Mouse (Mus musculus) hindbrain, embryonic 13.5 days (tissue): Measurements from ENCODE around the gene Ccdc170. TPM values are rescaled to one million over a fixed set of nuclear protein-coding genes. Genes with fewer than 3 reads are reported as not detected.

Experiments
- ATAC-seq: fragments of 200-750 bp; cut with Nextera tagmentation; 2 replicates; pipeline ENCODE4 v1.8.0; 2017; ENCODE audit warnings: moderate TSS enrichment; ENCODE audit not compliant: low FRiP score
- H3K27ac ChIP-seq: fragments of 300-500 bp; sonication (generic); 2 replicates; pipeline ENCODE4 v1.5.1; 2015; ENCODE audit warnings: inconsistent platforms, mild to moderate bottlenecking, moderate library complexity
- H3K27me3 ChIP-seq: fragments of 300-500 bp; sonication (generic); 2 replicates; pipeline ENCODE4 v1.6.1; 2015; ENCODE audit warnings: mild to moderate bottlenecking, inconsistent platforms
- H3K36me3 ChIP-seq: fragments of 300-500 bp; sonication (generic); 2 replicates; pipeline ENCODE4 v1.6.1; 2015; ENCODE audit warnings: mild to moderate bottlenecking, inconsistent platforms
- H3K4me1 ChIP-seq: fragments of 300-500 bp; sonication (generic); replicated peaks from 2 replicates; pipeline ENCODE4 v1.6.1; 2015; ENCODE audit warnings: inconsistent platforms
- H3K4me2 ChIP-seq: fragments of 300-500 bp; sonication (generic); 2 replicates; pipeline ENCODE4 v1.6.1; 2015; ENCODE audit warnings: inconsistent platforms, mild to moderate bottlenecking, moderate library complexity
- H3K4me3 ChIP-seq: fragments of 300-500 bp; sonication (generic); 2 replicates; pipeline ENCODE4 v1.5.1; 2015; ENCODE audit warnings: mild to moderate bottlenecking, inconsistent platforms
- H3K9ac ChIP-seq: fragments of 300-500 bp; sonication (generic); 2 replicates; pipeline ENCODE4 v1.6.1; 2015; ENCODE audit warnings: mild to moderate bottlenecking, inconsistent platforms
- H3K9me3 ChIP-seq: fragments of 300-500 bp; sonication (generic); 2 replicates; pipeline ENCODE4 v1.6.1; 2016; ENCODE audit warnings: inconsistent platforms
- WGBS: fragments of 180-500 bp; shearing (Covaris S2); methylation state at CpG from one replicate; pipeline ENCODE4 v1.1.7; 2015; 5-methylcytosine and 5-hydroxymethylcytosine counted together
- polyA plus RNA-seq: library from polyadenylated mRNA; unstranded; fragments of >200 nt; fragmentation: Nextera tagmentation; extraction: Ambion mirVana; gene quantifications from 2 replicates; pipeline ENCODE4 v1.2.1, GENCODE M21; 2015

The Ccdc170 gene
- polyA plus RNA-seq, 1 experiment from 2014 or later: 0.55 TPM

GRCm38 (mm10) chr10:4528043-4528442 lies 45.7 kb downstream of the Ccdc170 start:
- Histone ChIP-seq H3K27me3 (no peaks in the 10 kb centered on the region), H3K4me2 (no peak overlapping the region), H3K4me1 (0 out of 2 replicates have a peak, but pooled peaks cover 5% of the 10 kb centered on the region), H3K9me3 (no peaks in the 10 kb centered on the region), H3K27ac (no peak overlapping the region), H3K36me3 (no peaks in the 10 kb centered on the region), H3K9ac (no peak overlapping the region), H3K4me3 (no peak overlapping the region)
- no peak for ATAC-seq
- WGBS: 16% methylated on average over 7 of the region's 7 CpGs

GRCm38 (mm10) chr10:4530638-4531235 lies 48.4 kb downstream of the Ccdc170 start:
- no peak overlapping the region for H3K4me3 ChIP-seq
- no peak overlapping the region for H3K9ac ChIP-seq
- H3K4me2 ChIP-seq: no peak overlapping the region
- no peaks in the 10 kb centered on the region for H3K9me3 ChIP-seq
- H3K4me1 ChIP-seq: 0 out of 2 replicates have a peak, but pooled peaks cover 5% of the 10 kb centered on the region
- no peak for ATAC-seq
- 79% methylated on average over 9 of the region's 9 CpGs for WGBS
- no peak overlapping the region for H3K27ac ChIP-seq
- H3K36me3 ChIP-seq: no peaks in the 10 kb centered on the region
- H3K27me3 ChIP-seq: no peaks in the 10 kb centered on the region

- ATAC-seq: no peak
- Histone ChIP-seq H3K4me2 (no peak overlapping the region), H3K27ac (no peak overlapping the region), H3K9ac (no peak overlapping the region), H3K9me3 (no peaks in the 10 kb centered on the region), H3K36me3 (no peaks in the 10 kb centered on the region), H3K27me3 (no peaks in the 10 kb centered on the region), H3K4me3 (no peak overlapping the region), H3K4me1 (0 out of 2 replicates have a peak, but pooled peaks cover 5% of the 10 kb centered on the region)
- 78% methylated on average over 6 of the region's 6 CpGs for WGBS
Observed at GRCm38 (mm10) chr10:4531933-4532332, 49.6 kb downstream of the Ccdc170 start.

- WGBS: 72% methylated on average over 6 of the region's 6 CpGs
- no peak overlapping the region for H3K27ac ChIP-seq
- no peaks in the 10 kb centered on the region for H3K27me3 ChIP-seq
- H3K9me3 ChIP-seq: no peaks in the 10 kb centered on the region
- no peak overlapping the region for H3K9ac ChIP-seq
- 0 out of 2 replicates have a peak, but pooled peaks cover 5% of the 10 kb centered on the region for H3K4me1 ChIP-seq
- H3K4me3 ChIP-seq: no peak overlapping the region
- no peak for ATAC-seq
- H3K4me2 ChIP-seq: no peak overlapping the region
- no peaks in the 10 kb centered on the region for H3K36me3 ChIP-seq
Observed at GRCm38 (mm10) chr10:4532731-4533130, 50.4 kb downstream of the Ccdc170 start.

- 85% methylated on average over 11 of the region's 11 CpGs for WGBS
Observed at GRCm38 (mm10) chr10:4533873-4534272, 51.6 kb downstream of the Ccdc170 start.

GRCm38 (mm10) chr10:4545550-4545949 lies 63.2 kb downstream of the Ccdc170 start:
- H3K4me3 ChIP-seq: no peak overlapping the region
- no peaks in the 10 kb centered on the region for H3K27me3 ChIP-seq
- H3K9ac ChIP-seq: no peak overlapping the region
- no peak overlapping the region for H3K27ac ChIP-seq
- no peaks in the 10 kb centered on the region for H3K9me3 ChIP-seq
- no peak for ATAC-seq
- WGBS: 98% methylated on average over 2 of the region's 2 CpGs
- no peaks in the 10 kb centered on the region for H3K4me1 ChIP-seq
- H3K4me2 ChIP-seq: no peak overlapping the region
- H3K36me3 ChIP-seq: no peaks in the 10 kb centered on the region

More at GRCm38 (mm10) chr10:4533873-4534272, 51.6 kb downstream of the Ccdc170 start:
- Histone ChIP-seq H3K4me2 (no peak overlapping the region), H3K27me3 (no peaks in the 10 kb centered on the region), H3K9ac (no peak overlapping the region), H3K36me3 (no peaks in the 10 kb centered on the region), H3K4me1 (no peaks in the 10 kb centered on the region), H3K27ac (no peak overlapping the region), H3K9me3 (no peaks in the 10 kb centered on the region), H3K4me3 (no peak overlapping the region)
- ATAC-seq: no peak

- Histone ChIP-seq H3K4me2 (no peak overlapping the region), H3K4me1 (peaks cover 11% of the 10 kb centered on the region), H3K27me3 (no peaks in the 10 kb centered on the region), H3K36me3 (no peaks in the 10 kb centered on the region), H3K9ac (no peak overlapping the region), H3K27ac (no peak overlapping the region), H3K9me3 (no peaks in the 10 kb centered on the region), H3K4me3 (no peak overlapping the region)
- peak; percentile 53; the same call in 1 of the 2 replicates for ATAC-seq
- WGBS: 54% methylated on average over 9 of the region's 9 CpGs
Observed at GRCm38 (mm10) chr10:4553442-4554119, 71.3 kb downstream of the Ccdc170 start.

GRCm38 (mm10) chr10:4556842-4557377 lies 74.6 kb downstream of the Ccdc170 start:
- Histone ChIP-seq H3K9ac (no peak overlapping the region), H3K4me2 (no peak overlapping the region), H3K9me3 (no peaks in the 10 kb centered on the region), H3K27ac (no peak overlapping the region), H3K4me1 (peaks cover 10% of the 10 kb centered on the region), H3K4me3 (no peak overlapping the region), H3K36me3 (no peaks in the 10 kb centered on the region), H3K27me3 (no peaks in the 10 kb centered on the region)
- 86% methylated on average over 3 of the region's 3 CpGs for WGBS
- ATAC-seq: no peak

- no peaks in the 10 kb centered on the region for H3K36me3 ChIP-seq
- WGBS: 43% methylated on average over 4 of the region's 4 CpGs
- H3K9me3 ChIP-seq: no peaks in the 10 kb centered on the region
- no peak overlapping the region for H3K4me2 ChIP-seq
- ATAC-seq: no peak
- H3K27me3 ChIP-seq: no peaks in the 10 kb centered on the region
- H3K9ac ChIP-seq: no peak overlapping the region
- H3K4me1 ChIP-seq: no peaks in the 10 kb centered on the region
- H3K27ac ChIP-seq: no peak overlapping the region
- no peak overlapping the region for H3K4me3 ChIP-seq
Observed at GRCm38 (mm10) chr10:4559132-4559531, 76.8 kb downstream of the Ccdc170 start.

GRCm38 (mm10) chr10:4565148-4565547 lies 82.8 kb downstream of the Ccdc170 start:
- no peaks in the 10 kb centered on the region for H3K9me3 ChIP-seq
- H3K4me1 ChIP-seq: no peaks in the 10 kb centered on the region
- H3K27ac ChIP-seq: no peak overlapping the region
- H3K4me2 ChIP-seq: no peak overlapping the region
- 86% methylated on average over 1 of the region's 1 CpGs for WGBS
- H3K36me3 ChIP-seq: no peaks in the 10 kb centered on the region
- H3K9ac ChIP-seq: no peak overlapping the region
- no peak for ATAC-seq
- no peaks in the 10 kb centered on the region for H3K27me3 ChIP-seq
- H3K4me3 ChIP-seq: no peak overlapping the region

- Histone ChIP-seq H3K9me3 (no peaks in the 10 kb centered on the region), H3K36me3 (no peaks in the 10 kb centered on the region), H3K27me3 (no peaks in the 10 kb centered on the region), H3K4me2 (no peak overlapping the region), H3K27ac (no peak overlapping the region), H3K4me3 (no peak overlapping the region), H3K9ac (no peak overlapping the region), H3K4me1 (no peaks in the 10 kb centered on the region)
- ATAC-seq: no peak
- WGBS: 94% methylated on average over 4 of the region's 4 CpGs
Observed at GRCm38 (mm10) chr10:4570778-4571177, 88.5 kb downstream of the Ccdc170 start.

- H3K4me2 ChIP-seq: no peak overlapping the region
- no peak for ATAC-seq
- WGBS: 79% methylated on average over 4 of the region's 4 CpGs
- H3K4me3 ChIP-seq: no peak overlapping the region
- no peaks in the 10 kb centered on the region for H3K4me1 ChIP-seq
- no peak overlapping the region for H3K9ac ChIP-seq
- no peaks in the 10 kb centered on the region for H3K36me3 ChIP-seq
- no peaks in the 10 kb centered on the region for H3K27me3 ChIP-seq
- H3K9me3 ChIP-seq: no peaks in the 10 kb centered on the region
- no peak overlapping the region for H3K27ac ChIP-seq
Observed at GRCm38 (mm10) chr10:4571304-4571703, 89.0 kb downstream of the Ccdc170 start.
